24 mouse cellular contexts compared by ENCODE assay signal in the genomic region with DNA sequence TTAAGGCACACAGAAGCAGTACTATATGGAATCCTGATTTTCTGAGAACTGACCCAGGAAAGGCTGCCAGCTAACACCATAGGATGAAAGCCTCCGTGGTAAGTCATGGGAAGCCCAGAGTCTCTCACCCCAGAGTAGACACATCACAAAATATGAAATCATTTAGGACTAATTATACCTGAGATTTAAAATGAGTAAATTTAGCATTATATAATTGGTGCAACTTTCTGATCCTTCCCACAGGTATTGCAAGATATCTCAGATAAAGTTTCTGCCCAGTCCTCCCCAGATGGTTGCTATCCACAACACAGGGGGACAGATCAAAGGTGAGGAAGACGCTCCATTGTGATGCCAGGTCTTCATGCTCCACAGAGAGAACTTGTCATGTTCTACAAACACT. TPM values are rescaled to one million over a fixed set of nuclear protein-coding genes. Genes with fewer than 3 reads are reported as not detected.
"Had no signal": no experiment of that assay in that cellular context is flagged by ENCODE, and none has a peak within 500 bp of the region (broad histone marks: within the 10 kb centered on the region; RNA-seq: fewer than 3 reads in every experiment).

A gene (plus strand): TSS at position 301 of the 400 bp plus-strand sequence.

- H3K4me3 ChIP-seq: neural tube, embryonic 13.5 days; neural tube, embryonic 15.5 days; stomach, embryonic 15.5 days had no signal

- H3K27ac ChIP-seq: neural tube, embryonic 13.5 days; neural tube, embryonic 15.5 days; stomach, embryonic 15.5 days; stomach, postnatal 0 days had no signal

- DNase-seq: retina, postnatal 1 day; right cerebral cortex, adult 18-20 months; right cerebral cortex, postnatal 14 days; right cerebral cortex, postnatal 25 days; right cerebral cortex, postnatal 4 days; spleen, adult 18-20 months; thymus, adult 18-20 months; thymus, adult 2 months; thymus, postnatal 14 days; thymus, postnatal 25 days; thymus, postnatal 36 days; thymus, postnatal 4 days had no signal

- H3K9ac ChIP-seq: neural tube, embryonic 13.5 days; neural tube, embryonic 15.5 days; stomach, embryonic 15.5 days had no signal

- H3K9me3 ChIP-seq: neural tube, embryonic 15.5 days; stomach, embryonic 15.5 days had no signal

- H3K4me1 ChIP-seq: neural tube, embryonic 13.5 days; neural tube, embryonic 15.5 days; stomach, embryonic 15.5 days had no signal

- H3K36me3 ChIP-seq: neural tube, embryonic 13.5 days; neural tube, embryonic 15.5 days; stomach, embryonic 15.5 days had no signal

- H3K27me3 ChIP-seq: neural tube, embryonic 13.5 days; neural tube, embryonic 15.5 days; stomach, embryonic 15.5 days had no signal

- H3K4me2 ChIP-seq: neural tube, embryonic 13.5 days; neural tube, embryonic 15.5 days; stomach, embryonic 15.5 days had no signal

RNA-seq across cellular contexts. Expression of the gene that starts here (rescaled TPM):
- polyA plus RNA-seq: neural tube, embryonic 13.5 days; neural tube, embryonic 14.5 days; neural tube, embryonic 15.5 days; small intestine, adult 2 months; spleen, adult 2 months; stomach, embryonic 14.5 days; stomach, embryonic 15.5 days; stomach, embryonic 16.5 days; stomach, postnatal 0 days; testis, adult 2 months; thymus, adult 2 months; thymus, postnatal 0 days; urinary bladder, adult 2 months had no signal
